Mouse (Mus musculus): ENCODE measurements around the gene Bcar3. TPM values are rescaled to one million over a fixed set of nuclear protein-coding genes. Genes with fewer than 3 reads are reported as not detected.

The Bcar3 gene
- 33.5 and 33.8 TPM in 2 replicates for polyA plus RNA-seq (2015; fragmentation: Nextera tagmentation; extraction: Ambion mirVana)

DNA sequence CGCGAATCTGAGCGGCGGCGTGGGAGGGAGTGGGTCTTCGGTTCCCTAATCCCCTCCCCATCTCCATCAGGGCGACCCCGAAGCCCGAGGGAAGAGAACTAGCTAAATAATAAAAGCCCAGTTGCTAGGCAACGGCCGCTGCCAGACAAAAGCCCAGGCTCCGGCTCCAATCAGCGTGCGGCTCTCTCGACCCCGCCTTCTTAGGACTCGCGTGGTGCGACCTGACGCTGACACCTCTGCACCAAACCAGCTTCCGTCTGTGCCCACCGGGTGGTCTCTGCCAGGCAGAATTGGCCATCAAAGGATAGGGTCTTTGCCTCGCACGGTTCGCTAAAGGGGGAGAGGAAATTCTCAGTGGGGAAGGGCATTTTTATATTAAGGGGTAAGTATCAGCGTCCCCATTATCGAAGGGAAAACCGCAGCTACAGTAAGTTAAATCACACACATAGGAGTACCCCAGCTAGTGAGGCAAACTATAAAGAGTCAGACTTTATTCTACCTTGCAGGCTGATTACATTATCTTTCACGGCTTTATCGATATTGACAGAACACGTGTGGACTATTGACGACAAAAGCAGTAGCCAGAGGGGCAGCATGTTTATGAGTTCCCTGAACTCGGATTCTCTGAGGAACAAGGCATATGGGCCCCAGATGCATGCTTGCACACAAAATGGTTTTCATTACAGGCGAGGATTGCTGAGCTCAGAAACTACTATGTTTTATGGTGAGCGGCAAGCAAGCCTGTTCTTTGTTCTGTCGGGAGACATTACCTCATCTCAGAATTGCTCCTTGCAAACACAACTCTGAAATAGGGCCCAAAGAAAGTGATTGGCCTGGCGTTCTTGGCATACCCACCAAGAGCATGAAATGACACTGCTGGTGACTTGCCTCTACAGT, at the start of gene Bcar3:
Gene Bcar3, plus strand, starts transcription at position 183 of the 897 bp plus-strand sequence.
- no peaks in the 10 kb centered on the region for H3K9me3 ChIP-seq (ENCODE audit: control insufficient read depth)
- WGBS: 6% methylated on average over 33 of the region's 37 CpGs
- no peaks in the 10 kb centered on the region for H3K27me3 ChIP-seq (replicated peaks; ENCODE audit: control insufficient read depth, insufficient read depth, low read length)
- ATAC-seq: peak; percentile 39
- H3K4me1 ChIP-seq (replicated peaks; ENCODE audit: control insufficient read depth, insufficient read depth, low read length): peaks cover 8% of the 10 kb centered on the region
- H3K4me2 ChIP-seq (replicated peaks; ENCODE audit: low read depth): peak within 1 kb of the TSS; percentile 77
- H3K27ac ChIP-seq (ENCODE audit: low read depth, low read length): peak within 1 kb of the TSS; percentile 95
- no peak for TF ChIP-seq CTCF (IDR thresholded peaks at IDR 0.05; ENCODE audit: low read depth)
- peak within 1 kb of the TSS; percentile 76 for H3K4me3 ChIP-seq (ENCODE audit: low read depth, low read length)
- H3K9ac ChIP-seq (ENCODE audit: low read depth, low read length): peak within 1 kb of the TSS; percentile 89
- H3K36me3 ChIP-seq (ENCODE audit: control insufficient read depth, insufficient read depth): no peaks in the 10 kb centered on the region

GRCm38 (mm10) chr3:122244759-122245158, 49.2 kb upstream of the Bcar3 start:
- peak overlapping the region; percentile 89 for H3K4me2 ChIP-seq (replicated peaks; ENCODE audit: low read depth)
- H3K27me3 ChIP-seq (replicated peaks; ENCODE audit: control insufficient read depth, insufficient read depth, low read length): no peaks in the 10 kb centered on the region
- no peaks in the 10 kb centered on the region for H3K36me3 ChIP-seq (ENCODE audit: control insufficient read depth, insufficient read depth)
- H3K27ac ChIP-seq (ENCODE audit: low read depth, low read length): no peak overlapping the region
- no peaks in the 10 kb centered on the region for H3K9me3 ChIP-seq (ENCODE audit: control insufficient read depth)
- WGBS: 36% methylated on average over 6 of the region's 6 CpGs
- TF ChIP-seq CTCF (IDR thresholded peaks at IDR 0.05; ENCODE audit: low read depth): no peak
- no peaks in the 10 kb centered on the region for H3K4me1 ChIP-seq (replicated peaks; ENCODE audit: control insufficient read depth, insufficient read depth, low read length)
- no peak for ATAC-seq
- no peak overlapping the region for H3K4me3 ChIP-seq (ENCODE audit: low read depth, low read length)
- no peak overlapping the region for H3K9ac ChIP-seq (ENCODE audit: low read depth, low read length)

DNA sequence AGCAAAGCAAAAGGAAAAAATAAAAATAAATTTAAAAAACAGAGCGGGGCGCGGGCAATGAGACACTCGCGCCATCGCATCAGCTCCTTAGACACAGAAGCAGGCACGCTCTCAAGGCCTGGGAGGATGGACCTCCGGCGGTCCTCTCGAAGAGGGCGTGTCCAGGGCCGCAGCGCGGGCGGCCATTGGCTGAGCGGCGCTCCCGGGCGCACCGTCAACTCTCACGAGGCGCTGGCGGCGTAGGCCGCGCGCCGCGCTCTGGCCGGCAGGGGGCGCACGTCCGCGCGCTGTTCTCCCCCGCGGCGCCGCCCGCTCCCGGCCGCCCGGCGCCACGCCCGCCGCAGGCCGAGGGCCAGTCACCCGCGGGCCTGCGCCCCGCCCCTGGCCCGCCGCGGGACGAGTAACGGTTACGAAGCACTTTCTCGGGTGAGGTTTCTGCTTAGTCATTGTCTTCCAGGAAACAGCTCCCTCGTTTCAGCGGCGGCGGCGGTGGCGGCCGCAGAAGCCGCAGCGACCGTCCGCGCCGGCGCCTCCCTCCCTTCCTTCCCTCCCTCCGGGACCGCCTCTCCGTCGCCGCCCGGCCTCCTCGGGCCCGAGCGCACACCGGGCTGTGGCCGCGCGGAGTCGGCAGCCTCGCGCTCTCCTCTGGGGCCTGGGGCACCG, 48.6 kb upstream of the Bcar3 start, which contains the start of gene Gclm:
Gene Gclm, plus strand, starts transcription at position 343 of the 663 bp plus-strand sequence.
- ATAC-seq: peak; percentile 94
- Histone ChIP-seq H3K27me3 (replicated peaks; ENCODE audit: control insufficient read depth, insufficient read depth, low read length) (no peaks in the 10 kb centered on the region), H3K4me1 (replicated peaks; ENCODE audit: control insufficient read depth, insufficient read depth, low read length) (no peaks in the 10 kb centered on the region), H3K4me3 (ENCODE audit: low read depth, low read length) (peak within 1 kb of the TSS; percentile 81), H3K36me3 (ENCODE audit: control insufficient read depth, insufficient read depth) (no peaks in the 10 kb centered on the region), H3K9me3 (ENCODE audit: control insufficient read depth) (no peaks in the 10 kb centered on the region), H3K4me2 (replicated peaks; ENCODE audit: low read depth) (peak within 1 kb of the TSS; percentile 89), H3K9ac (ENCODE audit: low read depth, low read length) (peak within 1 kb of the TSS; percentile 94), H3K27ac (ENCODE audit: low read depth, low read length) (peak within 1 kb of the TSS; percentile 94)
- TF ChIP-seq CTCF (IDR thresholded peaks at IDR 0.05; ENCODE audit: low read depth): peak; percentile 67
- under 1% methylated on average over 72 of the region's 90 CpGs for WGBS

DNA sequence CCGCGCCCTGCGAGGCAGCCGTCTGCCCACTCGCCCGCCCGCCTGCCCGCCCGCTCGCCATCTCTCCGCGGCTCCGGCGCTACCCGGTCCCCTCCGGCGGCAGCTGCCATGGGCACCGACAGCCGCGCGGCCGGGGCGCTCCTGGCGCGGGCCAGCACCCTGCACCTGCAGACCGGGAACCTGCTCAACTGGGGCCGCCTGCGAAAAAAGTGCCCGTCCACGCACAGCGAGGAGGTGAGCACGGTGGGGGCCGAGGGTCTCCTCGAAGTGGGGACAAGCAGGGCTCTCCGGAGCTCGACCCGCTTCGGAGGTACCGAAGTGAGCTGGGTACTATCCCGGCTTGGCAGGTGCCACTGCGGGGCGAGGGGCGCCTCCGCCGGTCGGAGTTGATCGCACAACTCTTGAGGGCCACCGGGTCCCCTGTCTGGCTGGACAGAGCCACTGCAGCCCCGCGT, 48.0 kb upstream of the Bcar3 start:
- no peaks in the 10 kb centered on the region for H3K4me1 ChIP-seq (replicated peaks; ENCODE audit: control insufficient read depth, insufficient read depth, low read length)
- ATAC-seq: peak; percentile 36
- WGBS: under 1% methylated on average over 49 of the region's 50 CpGs
- H3K4me3 ChIP-seq (ENCODE audit: low read depth, low read length): peak overlapping the region; percentile 81
- H3K4me2 ChIP-seq (replicated peaks; ENCODE audit: low read depth): peak overlapping the region; percentile 89
- no peaks in the 10 kb centered on the region for H3K27me3 ChIP-seq (replicated peaks; ENCODE audit: control insufficient read depth, insufficient read depth, low read length)
- no peaks in the 10 kb centered on the region for H3K9me3 ChIP-seq (ENCODE audit: control insufficient read depth)
- H3K9ac ChIP-seq (ENCODE audit: low read depth, low read length): peak overlapping the region; percentile 94
- peak; percentile 68 for TF ChIP-seq CTCF (IDR thresholded peaks at IDR 0.05; ENCODE audit: low read depth)
- peak overlapping the region; percentile 94 for H3K27ac ChIP-seq (ENCODE audit: low read depth, low read length)
- H3K36me3 ChIP-seq (ENCODE audit: control insufficient read depth, insufficient read depth): no peaks in the 10 kb centered on the region

DNA sequence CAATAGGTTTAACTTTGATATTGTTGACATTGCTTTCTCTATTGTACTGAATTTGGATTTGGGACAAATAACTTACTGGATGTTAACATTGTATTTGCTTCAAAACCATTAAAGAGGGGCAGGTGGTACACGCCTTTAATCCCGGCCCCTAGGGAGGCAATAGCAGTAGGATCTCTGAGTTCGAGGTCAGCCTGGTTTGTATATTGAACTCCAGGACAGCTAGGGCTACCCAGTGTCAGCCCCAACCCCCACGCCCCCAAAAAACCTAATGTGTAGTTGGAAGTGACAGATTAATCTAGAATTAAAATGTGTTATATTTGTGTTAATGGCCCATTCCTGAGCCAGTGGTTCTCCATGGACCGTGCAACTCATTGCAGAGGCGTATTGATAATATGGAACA, 47.5 kb upstream of the Bcar3 start:
- Histone ChIP-seq H3K9me3 (ENCODE audit: control insufficient read depth) (no peaks in the 10 kb centered on the region), H3K27ac (ENCODE audit: low read depth, low read length) (peak overlapping the region; percentile 94), H3K36me3 (ENCODE audit: control insufficient read depth, insufficient read depth) (no peaks in the 10 kb centered on the region), H3K4me1 (replicated peaks; ENCODE audit: control insufficient read depth, insufficient read depth, low read length) (no peaks in the 10 kb centered on the region), H3K9ac (ENCODE audit: low read depth, low read length) (peak overlapping the region; percentile 94; the same call in 1 of the 2 replicates), H3K4me2 (replicated peaks; ENCODE audit: low read depth) (peak overlapping the region; percentile 89), H3K27me3 (replicated peaks; ENCODE audit: control insufficient read depth, insufficient read depth, low read length) (no peaks in the 10 kb centered on the region), H3K4me3 (ENCODE audit: low read depth, low read length) (peak overlapping the region; percentile 81)
- ATAC-seq: no peak
- WGBS: 24% methylated on average over 6 of the region's 6 CpGs
- no peak for TF ChIP-seq CTCF (IDR thresholded peaks at IDR 0.05; ENCODE audit: low read depth)

Measured in intestine, postnatal 0 days (tissue).